Mouse (Mus musculus) right cerebral cortex, postnatal 14 days (tissue): Measurements from ENCODE around the gene Slc35f2.

Experiments
- DNase-seq: peaks from one replicate; pipeline ENCODE4 v3.0.0; 2022

Gene Slc35f2

GRCm38 (mm10) chr9:53771344-53772021 lies at the start of gene Slc35f2:
Slc35f2 (plus strand) TSS chr9:53771538.
- DNase-seq, result peak; percentile 33

- DNase-seq, result no peak
These were observed 30.4 kb upstream of the Slc35f2 start for GRCm38 (mm10) chr9:53740829-53741404.

- DNase-seq, result no peak
These were observed 20.9 kb upstream of the Slc35f2 start for GRCm38 (mm10) chr9:53750411-53750810.

GRCm38 (mm10) chr9:53750899-53751298 lies 20.4 kb upstream of the Slc35f2 start:
- DNase-seq, result no peak

GRCm38 (mm10) chr9:53754801-53755200 lies 16.5 kb upstream of the Slc35f2 start:
- no peak for DNase-seq

GRCm38 (mm10) chr9:53758142-53758541 lies 13.2 kb upstream of the Slc35f2 start:
- no peak for DNase-seq

GRCm38 (mm10) chr9:53764697-53765096 lies 6.6 kb upstream of the Slc35f2 start:
- no peak for DNase-seq

- DNase-seq, result no peak
These were observed 2.9 kb upstream of the Slc35f2 start for GRCm38 (mm10) chr9:53768486-53768885.

- DNase-seq, result no peak
These were observed 481 bp upstream of the Slc35f2 start for GRCm38 (mm10) chr9:53770771-53771343.

- peak; percentile 11 for DNase-seq
These were observed 803 bp downstream of the Slc35f2 start for GRCm38 (mm10) chr9:53772121-53772561.

GRCm38 (mm10) chr9:53775511-53775910 lies 4.2 kb downstream of the Slc35f2 start:
- DNase-seq, result no peak

GRCm38 (mm10) chr9:53786561-53787407 lies 15.4 kb downstream of the Slc35f2 start:
- DNase-seq, result no peak

- no peak for DNase-seq
These were observed 22.5 kb downstream of the Slc35f2 start for GRCm38 (mm10) chr9:53793830-53794330.

GRCm38 (mm10) chr9:53794490-53794889 lies 23.2 kb downstream of the Slc35f2 start:
- no peak for DNase-seq

GRCm38 (mm10) chr9:53795351-53795750 lies 24.0 kb downstream of the Slc35f2 start:
- DNase-seq, result no peak

GRCm38 (mm10) chr9:53796386-53796785 lies 25.0 kb downstream of the Slc35f2 start:
- DNase-seq, result no peak

- no peak for DNase-seq
These were observed 25.8 kb downstream of the Slc35f2 start for GRCm38 (mm10) chr9:53797141-53797540.

- DNase-seq, result no peak
These were observed 31.6 kb downstream of the Slc35f2 start for GRCm38 (mm10) chr9:53802921-53803320.

- DNase-seq, result no peak
These were observed 35.3 kb downstream of the Slc35f2 start for GRCm38 (mm10) chr9:53806496-53807086.

- no peak for DNase-seq
These were observed 42.1 kb downstream of the Slc35f2 start for GRCm38 (mm10) chr9:53813418-53813817.

GRCm38 (mm10) chr9:53818760-53819159 lies 47.4 kb downstream of the Slc35f2 start:
- peak; percentile 74 for DNase-seq

- peak; percentile 12 for DNase-seq
These were observed 54.0 kb downstream of the Slc35f2 start for GRCm38 (mm10) chr9:53825318-53825717.
